14 mouse cellular contexts compared by ENCODE assay signal in the genomic region with DNA sequence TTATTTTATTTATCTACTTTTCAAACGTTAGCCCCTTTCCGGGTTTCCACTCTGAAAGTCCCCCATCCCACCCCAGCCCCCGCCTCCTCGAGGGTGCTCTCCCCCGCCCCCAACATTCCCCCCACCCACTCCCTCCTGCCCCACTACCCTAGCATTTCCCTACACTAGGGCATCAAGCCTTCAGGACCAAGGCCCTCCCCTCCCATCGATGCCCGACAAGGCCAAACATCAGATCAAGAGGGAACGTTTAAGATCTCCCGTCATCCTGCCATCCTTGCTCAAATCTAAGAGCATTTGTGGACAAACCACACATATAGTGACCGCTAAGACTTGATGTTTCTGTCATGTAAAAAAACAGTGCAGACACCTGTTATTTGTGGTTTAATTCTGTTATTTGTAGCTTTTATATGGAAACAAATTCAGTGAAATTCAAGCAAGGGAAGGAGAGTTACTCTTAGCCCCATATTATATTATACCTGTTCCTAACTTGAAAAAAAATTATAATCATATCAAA. TPM values are rescaled to one million over a fixed set of nuclear protein-coding genes. Genes with fewer than 3 reads are reported as not detected.
DNase-seq lines count a peak whose midpoint lies in the region; ATAC-seq and TF ChIP-seq lines count a peak whose summit lies in the region.
"Had no signal": no experiment of that assay in that cellular context is flagged by ENCODE, and none has a peak within 500 bp of the region (broad histone marks: within the 10 kb centered on the region; RNA-seq: fewer than 3 reads in every experiment).

No protein-coding gene starts in this region.

- intact Hi-C loops in left cerebral cortex, adult 2 months (cut with DNase I), result loop anchor here (2.0 kb wide), 1 partner anchor 21 kb away; the partner anchor contains the start of gene Dennd4a

- no peaks in the 10 kb centered on the region for H3K27me3 ChIP-seq in liver, embryonic 12.5 days (replicated peaks)
- H3K27me3 ChIP-seq in splenic B cell, adult 2 months (ENCODE audit: control insufficient read depth, insufficient read depth, low read length, poor library complexity, severe bottlenecking), result no peaks in the 10 kb centered on the region
- H3K27me3 ChIP-seq: limb, embryonic 15.5 days; midbrain, embryonic 12.5 days; neural tube, embryonic 15.5 days had no signal

- peaks cover 10% of the 10 kb centered on the region for H3K4me1 ChIP-seq in bone marrow, adult 2 months (ENCODE audit: control insufficient read depth, insufficient read depth, low read length)
- peaks cover 68% of the 10 kb centered on the region for H3K4me1 ChIP-seq in liver, embryonic 12.5 days
- H3K4me1 ChIP-seq: midbrain, embryonic 12.5 days; neural tube, embryonic 15.5 days had no signal

- peak overlapping the region; percentile 44; the same call in 1 of the 2 replicates for H3K27ac ChIP-seq in left cerebral cortex, adult 2 months
- peak overlapping the region; percentile 52 for H3K27ac ChIP-seq in bone marrow, adult 2 months (ENCODE audit: control insufficient read depth, insufficient read depth, low read depth, low read length, poor library complexity)
- peak overlapping the region; percentile 97 for H3K27ac ChIP-seq in liver, embryonic 12.5 days
- H3K27ac ChIP-seq: limb, embryonic 15.5 days; midbrain, embryonic 12.5 days; neural tube, embryonic 15.5 days had no signal

- DNase-seq in left cerebral cortex, adult 2 months (ENCODE audit: extremely low spot score in 1 of 2, low spot score in 2 of 2), result no peak
- DNase-seq in left cerebral cortex, adult 8-10 months (ENCODE audit: low spot score in 2 of 2), result no peak
- DNase-seq in splenic B cell, adult 2 months (ENCODE audit: low read depth, low spot score), result peak; percentile 50
- no peak for DNase-seq in thymus, postnatal 36 days
- DNase-seq in ovary, postnatal 10 days (ENCODE audit: low spot score), result no peak
- DNase-seq: adrenal gland, postnatal 10 days; cerebellum, adult 8-10 months; gastrocnemius, postnatal 10 days; thymus, adult 18-20 months had no signal

- TF ChIP-seq CTCF in left cerebral cortex, adult 2 months (IDR thresholded peaks at IDR 0.05), result no peak
- TF ChIP-seq CTCF in bone marrow, adult 2 months (IDR thresholded peaks at IDR 0.05; ENCODE audit: control insufficient read depth, insufficient read depth, low read length), result no peak

- no peaks in the 10 kb centered on the region for H3K36me3 ChIP-seq in liver, embryonic 12.5 days
- no peaks in the 10 kb centered on the region for H3K36me3 ChIP-seq in splenic B cell, adult 2 months (ENCODE audit: control insufficient read depth, insufficient read depth, low read length, poor library complexity, severe bottlenecking)
- H3K36me3 ChIP-seq: limb, embryonic 15.5 days; midbrain, embryonic 12.5 days; neural tube, embryonic 15.5 days had no signal

- H3K4me3 ChIP-seq in left cerebral cortex, adult 2 months, result no peak overlapping the region
- no peak overlapping the region for H3K4me3 ChIP-seq in bone marrow, adult 2 months (replicated peaks; ENCODE audit: control insufficient read depth, low read depth, low read length)
- 0 out of 2 replicates have a peak overlapping the region, but pooled peaks have one; percentile 15 for H3K4me3 ChIP-seq in liver, embryonic 12.5 days
- H3K4me3 ChIP-seq: limb, embryonic 15.5 days; midbrain, embryonic 12.5 days; neural tube, embryonic 15.5 days had no signal

- ATAC-seq in liver, embryonic 12.5 days, result no peak

- TF ChIP-seq POLR2A in bone marrow, adult 2 months (IDR thresholded peaks at IDR 0.05; ENCODE audit: borderline replicate concordance, control insufficient read depth, low read depth, low read length), result no peak

- no peaks in the 10 kb centered on the region for H3K9me3 ChIP-seq in liver, embryonic 12.5 days (replicated peaks)
- H3K9me3 ChIP-seq: limb, embryonic 15.5 days; midbrain, embryonic 12.5 days; neural tube, embryonic 15.5 days had no signal

- peak overlapping the region; percentile 54 for H3K4me2 ChIP-seq in liver, embryonic 12.5 days
- H3K4me2 ChIP-seq: limb, embryonic 15.5 days; midbrain, embryonic 12.5 days; neural tube, embryonic 15.5 days had no signal

- WGBS in bone marrow, adult 2 months, result 17% methylated on average over 10 of the region's 10 CpGs
- WGBS in liver, embryonic 12.5 days (ENCODE audit: insufficient replicate concordance), result 34% methylated on average over 9 of the region's 10 CpGs

- peak overlapping the region; percentile 49; the same call in 1 of the 2 replicates for H3K9ac ChIP-seq in liver, embryonic 12.5 days
- H3K9ac ChIP-seq: limb, embryonic 15.5 days; midbrain, embryonic 12.5 days; neural tube, embryonic 15.5 days had no signal

RNA-seq across cellular contexts. Expression of gene Dennd4a, which starts 21.2 kb away (rescaled TPM):
- total RNA-seq in left cerebral cortex, adult 2 months (2021), result 10 to 100 TPM; 58.8 to 63.3 TPM
- total RNA-seq in left cerebral cortex, adult 8-10 months (2022), result 10 to 100 TPM; 58.1 to 71.8 (median 63.5) TPM
- 77.2 and 86.3 TPM in 2 replicates for polyA plus RNA-seq in bone marrow, adult 2 months (2011; ENCODE audit: insufficient read depth, insufficient read length, low replicate concordance, missing spikeins)
- polyA plus RNA-seq in liver, embryonic 12.5 days (2016; fragmentation: Nextera tagmentation; extraction: Ambion mirVana), result 32.6 and 32.7 TPM in 2 replicates

RNA-seq across cellular contexts. Expression of gene Rab11a, which starts 52.4 kb away (rescaled TPM):
- total RNA-seq in left cerebral cortex, adult 2 months (2021), result 100 to 1,000 TPM; 232 to 250 TPM
- 100 to 1,000 TPM; 237 to 269 (median 250) TPM for total RNA-seq in left cerebral cortex, adult 8-10 months (2022)
- polyA plus RNA-seq in bone marrow, adult 2 months (2011; ENCODE audit: insufficient read depth, insufficient read length, low replicate concordance, missing spikeins), result 132 and 148 TPM in 2 replicates
- polyA plus RNA-seq in liver, embryonic 12.5 days (2016; fragmentation: Nextera tagmentation; extraction: Ambion mirVana), result 240 and 248 TPM in 2 replicates

Comparison
In these comparisons a context has a peak if more than half of its experiments do, and no peak if none do; other contexts are left out.
1. H3K27ac ChIP-seq: peak in every context shown above with its lines; median percentile 97 in liver, embryonic 12.5 days; 52 in bone marrow, adult 2 months; 44 in left cerebral cortex, adult 2 months.